Mouse (Mus musculus): ENCODE measurements around the gene Meis3. TPM values are rescaled to one million over a fixed set of nuclear protein-coding genes. Genes with fewer than 3 reads are reported as not detected.

Meis3 gene
- total RNA-seq, 2 experiments from 2014 or later = 33.7 to 38.2 TPM

GRCm38 (mm10) chr7:16156105-16156714, 18.7 kb upstream of the Meis3 start:
- DNase-seq (ENCODE audit: low spot score in 2 of 2) = no peak

DNA sequence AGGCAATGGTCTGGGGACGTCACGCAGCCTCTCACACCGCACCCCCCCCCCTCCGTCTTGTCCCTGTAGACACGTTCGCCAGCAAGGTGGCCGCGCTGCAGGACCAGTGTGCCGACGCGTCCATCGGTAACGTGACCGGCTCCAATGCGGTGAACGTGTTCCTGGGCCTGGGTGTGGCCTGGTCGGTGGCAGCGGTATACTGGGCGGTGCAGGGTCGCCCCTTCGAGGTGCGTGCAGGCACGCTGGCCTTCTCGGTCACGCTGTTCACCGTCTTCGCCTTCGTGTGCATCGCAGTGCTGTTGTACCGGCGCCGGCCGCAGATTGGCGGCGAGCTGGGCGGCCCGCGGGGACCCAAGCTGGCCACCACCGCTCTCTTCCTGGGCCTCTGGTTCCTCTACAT, 16.2 kb upstream of the Meis3 start:
- DNase-seq (ENCODE audit: low spot score in 2 of 2) = no peak

- DNase-seq (ENCODE audit: low spot score in 2 of 2) = peak in 1 of 2 experiments; percentile 62
Measured at GRCm38 (mm10) chr7:16160702-16161101, 14.2 kb upstream of the Meis3 start.

DNA sequence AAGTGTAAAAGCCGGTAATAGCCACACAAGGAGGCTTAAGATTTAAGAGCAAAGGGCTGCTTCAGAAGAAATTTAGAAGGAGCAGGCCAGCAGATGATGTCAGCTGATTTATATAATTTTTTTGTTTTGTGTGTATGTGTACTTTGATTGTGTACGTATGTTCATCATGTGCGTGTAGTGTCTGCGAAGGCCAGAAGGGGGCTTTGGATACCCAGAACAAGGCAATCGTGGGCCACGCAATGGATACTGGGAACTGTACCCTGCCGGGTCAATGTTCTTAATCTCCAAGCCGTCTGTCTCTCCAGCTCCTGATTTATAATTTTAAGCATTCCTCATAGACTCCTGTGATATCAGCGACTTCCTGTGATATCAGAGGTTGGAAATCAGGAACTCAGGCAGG, 13.6 kb upstream of the Meis3 start:
- no peak for DNase-seq (ENCODE audit: low spot score in 2 of 2)

GRCm38 (mm10) chr7:16162036-16162435, 12.9 kb upstream of the Meis3 start:
- DNase-seq (ENCODE audit: low spot score in 2 of 2) = no peak

GRCm38 (mm10) chr7:16172141-16172581, 2.7 kb upstream of the Meis3 start:
- DNase-seq (ENCODE audit: low spot score in 2 of 2) = no peak

- DNase-seq (ENCODE audit: low spot score in 2 of 2) = no peak
Measured at GRCm38 (mm10) chr7:16172586-16173140, 2.2 kb upstream of the Meis3 start.

GRCm38 (mm10) chr7:16173146-16173545, 1.7 kb upstream of the Meis3 start:
- no peak for DNase-seq (ENCODE audit: low spot score in 2 of 2)

DNA sequence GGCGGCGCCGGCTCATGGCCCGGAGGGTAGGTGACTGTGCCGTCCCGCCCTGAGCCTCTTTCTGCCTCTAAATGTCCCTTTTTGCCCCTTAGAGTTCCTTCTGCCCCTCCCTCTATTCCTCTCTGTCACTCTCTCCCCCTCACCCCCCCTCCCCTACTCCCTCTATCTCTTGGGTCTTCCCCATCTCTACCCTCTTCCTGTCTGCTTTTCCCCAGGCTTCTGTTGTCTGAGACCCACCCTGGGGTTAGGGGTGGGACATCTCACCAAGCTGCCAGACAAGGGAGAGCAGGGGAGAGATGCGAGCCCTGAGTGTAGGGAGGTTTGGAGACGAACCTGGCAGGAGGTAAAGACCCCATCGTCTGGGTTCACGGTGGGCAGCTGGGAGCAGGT, 647 bp downstream of the Meis3 start:
- no peak for DNase-seq (ENCODE audit: low spot score in 2 of 2)

GRCm38 (mm10) chr7:16178114-16178513, 3.2 kb downstream of the Meis3 start:
- DNase-seq (ENCODE audit: low spot score in 2 of 2) = no peak

GRCm38 (mm10) chr7:16183663-16184062, 8.8 kb downstream of the Meis3 start:
- DNase-seq (ENCODE audit: low spot score in 2 of 2) = no peak

GRCm38 (mm10) chr7:16187494-16187893, 12.6 kb downstream of the Meis3 start:
- no peak for DNase-seq (ENCODE audit: low spot score in 2 of 2)

DNA sequence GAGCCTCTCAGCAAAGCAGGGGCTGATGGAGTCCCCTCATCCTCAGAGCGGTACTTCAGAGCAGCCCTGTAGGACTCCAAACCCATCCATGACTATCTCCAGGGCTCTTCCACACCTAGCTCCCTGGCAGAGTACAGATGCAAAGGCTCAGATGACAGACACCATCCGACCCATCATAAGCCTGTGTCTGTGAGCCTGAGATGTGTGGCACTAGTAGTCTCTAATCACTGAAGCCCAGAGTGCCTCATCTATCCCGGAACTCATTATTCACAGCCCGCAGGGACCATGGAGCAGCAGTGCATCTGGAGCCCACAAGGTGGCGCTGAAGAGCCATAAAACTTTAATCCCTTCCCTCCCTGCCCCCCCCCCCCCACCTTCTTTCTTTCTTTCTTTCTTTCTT, 17.4 kb downstream of the Meis3 start:
- peak; percentile 67 to 90 for DNase-seq (ENCODE audit: low spot score in 2 of 2)

- no peak for DNase-seq (ENCODE audit: low spot score in 2 of 2)
Measured at GRCm38 (mm10) chr7:16193702-16194101, 18.8 kb downstream of the Meis3 start.

DNA sequence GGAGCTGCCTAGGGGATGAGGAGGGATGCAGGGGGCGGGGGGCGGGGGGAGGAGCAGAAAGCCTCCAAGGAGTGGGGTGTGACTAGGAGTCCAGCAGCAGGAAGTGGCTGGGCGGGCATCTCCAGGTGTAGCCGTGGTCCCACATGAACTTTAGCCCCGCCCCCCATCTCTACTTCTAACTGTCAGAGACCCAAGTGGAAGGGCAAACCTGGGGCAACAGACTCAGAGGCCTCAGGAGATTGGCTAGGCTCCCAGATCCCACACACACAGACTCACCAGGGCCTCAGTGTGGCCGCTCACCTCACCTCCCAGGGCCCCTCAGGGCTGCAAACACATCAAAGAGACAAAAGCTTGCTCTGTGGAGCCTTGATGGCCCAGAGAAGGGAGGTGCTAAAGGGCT, 21.7 kb downstream of the Meis3 start:
- no peak for DNase-seq (ENCODE audit: low spot score in 2 of 2)

DNA sequence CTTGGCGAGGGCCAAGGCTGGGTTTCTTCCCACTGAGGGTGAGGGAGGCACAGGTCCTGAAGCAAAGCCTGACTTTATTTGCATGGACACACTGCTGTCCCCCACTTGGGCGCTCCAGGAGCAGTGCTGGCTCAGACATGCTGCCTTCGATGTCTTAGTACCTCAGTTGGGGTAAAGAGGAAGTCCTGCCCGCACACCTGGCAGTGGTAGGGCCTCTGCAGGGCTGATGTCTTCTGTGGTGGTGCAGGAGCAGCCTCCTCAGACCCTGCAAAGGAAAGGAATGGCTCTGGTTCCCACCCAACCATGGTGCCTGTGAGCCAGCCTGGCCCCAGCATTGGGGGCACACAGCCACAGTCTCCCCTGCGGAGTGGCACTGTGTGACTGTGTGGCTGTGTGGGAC, 22.3 kb downstream of the Meis3 start:
- no peak for DNase-seq (ENCODE audit: low spot score in 2 of 2)

GRCm38 (mm10) chr7:16198540-16198939, 23.6 kb downstream of the Meis3 start:
- DNase-seq (ENCODE audit: low spot score in 2 of 2) = no peak

- no peak for DNase-seq (ENCODE audit: low spot score in 2 of 2)
Measured at GRCm38 (mm10) chr7:16201136-16201535, 26.2 kb downstream of the Meis3 start.

- no peak for DNase-seq (ENCODE audit: low spot score in 2 of 2)
Measured at GRCm38 (mm10) chr7:16202756-16203504, 28.0 kb downstream of the Meis3 start.

DNA sequence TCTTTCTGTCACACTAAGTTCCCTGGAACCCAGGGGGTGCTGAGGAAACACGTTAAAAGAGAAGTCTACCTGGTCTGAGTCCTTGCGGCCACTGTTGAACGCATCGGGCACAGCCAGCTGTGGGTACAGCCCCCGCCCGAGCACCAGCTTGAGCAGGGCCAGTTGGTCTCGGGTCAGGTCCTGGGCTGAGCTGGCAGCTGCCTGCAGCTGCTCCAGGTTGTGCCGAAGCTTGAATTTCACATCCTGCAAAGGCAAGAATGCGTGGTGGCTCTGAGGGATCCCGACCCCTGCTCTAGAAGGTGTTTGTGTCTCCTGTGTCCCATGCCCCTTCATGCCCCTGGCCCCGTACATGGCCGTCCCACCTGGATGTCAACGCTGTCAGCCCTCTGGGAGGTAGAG, 28.6 kb downstream of the Meis3 start:
- DNase-seq (ENCODE audit: low spot score in 2 of 2) = no peak

GRCm38 (mm10) chr7:16204791-16205190, 29.9 kb downstream of the Meis3 start:
- no peak for DNase-seq (ENCODE audit: low spot score in 2 of 2)

DNA sequence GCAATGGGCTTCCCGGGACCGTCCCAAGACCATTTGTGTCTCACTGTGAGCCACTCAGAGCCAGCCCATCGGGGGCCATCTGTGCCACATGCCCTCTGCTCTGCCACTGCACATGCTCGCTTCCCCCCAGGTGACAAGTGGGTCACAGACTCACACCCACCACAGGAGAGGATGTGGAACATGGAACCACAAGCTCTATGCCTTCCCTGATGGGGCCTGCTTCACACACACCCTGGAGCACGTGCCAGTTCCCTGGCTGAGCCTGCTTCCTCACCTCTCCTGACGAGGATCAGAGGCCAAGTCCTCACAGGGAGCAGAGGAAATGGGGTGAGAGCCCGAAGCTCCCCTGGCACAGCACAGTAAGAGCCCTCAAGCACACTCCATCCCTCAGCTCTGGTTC, 32.2 kb downstream of the Meis3 start:
- DNase-seq (ENCODE audit: low spot score in 2 of 2) = no peak

- peak; percentile 35 to 56 for DNase-seq (ENCODE audit: low spot score in 2 of 2)
Measured at GRCm38 (mm10) chr7:16207496-16207895, 32.6 kb downstream of the Meis3 start.

Data from layer of hippocampus, adult 18-20 months (tissue).